Mouse (Mus musculus) myocyte (in vitro differentiated cells): ENCODE measurements at regions not wholly inside any gene's neighbourhood (a gene's known extent, or its start where the extent isn't known, plus 50 kb on each side); places are given as distances from the start of the nearest gene placed in this dataset.

Source experiments
- CEBPB ChIP-seq: IDR thresholded peaks from 2 replicates; pipeline ENCODE4 v1.6.1; 2011; ENCODE audit warnings: mild to moderate bottlenecking, moderate library complexity; ENCODE audit not compliant: poor library complexity, insufficient read depth, severe bottlenecking
- E2F4 ChIP-seq: IDR thresholded peaks from one replicate; pipeline ENCODE4 v1.6.1; 2011; ENCODE audit warnings: mild to moderate bottlenecking, control low read depth, moderate library complexity; ENCODE audit not compliant: insufficient read depth
- SRF ChIP-seq: IDR thresholded peaks from one replicate; pipeline ENCODE4 v1.6.1; 2011; ENCODE audit warnings: low read depth; ENCODE audit not compliant: control insufficient read depth, insufficient read length

DNA sequence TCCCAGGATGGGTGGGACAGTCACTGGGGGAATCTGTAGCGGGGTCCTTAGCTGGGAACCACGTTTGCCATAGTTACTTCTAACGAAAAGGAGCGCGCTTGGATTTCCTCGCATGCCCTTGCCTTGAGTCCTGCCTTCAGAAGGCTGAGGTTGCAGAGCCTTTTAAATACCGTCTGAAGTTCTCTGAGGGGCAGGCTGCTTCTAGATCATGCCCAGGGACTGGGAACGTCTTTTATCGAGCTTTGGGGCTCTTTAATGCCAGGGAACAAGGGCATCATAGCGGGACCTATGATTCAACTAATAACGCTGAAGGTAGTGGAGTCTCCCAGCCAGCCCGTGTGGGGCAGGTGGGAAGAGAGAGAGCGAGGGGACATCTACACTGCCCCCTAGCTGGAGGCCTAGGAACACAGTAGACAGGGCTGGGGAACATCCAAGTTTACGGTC, 369.1 kb downstream of the Vrk1 start:
- TF ChIP-seq E2F4 (no peak), SRF (no peak), CEBPB (no peak)
